Mouse (Mus musculus): Measurements from ENCODE around the gene Tmem11.

DNA sequence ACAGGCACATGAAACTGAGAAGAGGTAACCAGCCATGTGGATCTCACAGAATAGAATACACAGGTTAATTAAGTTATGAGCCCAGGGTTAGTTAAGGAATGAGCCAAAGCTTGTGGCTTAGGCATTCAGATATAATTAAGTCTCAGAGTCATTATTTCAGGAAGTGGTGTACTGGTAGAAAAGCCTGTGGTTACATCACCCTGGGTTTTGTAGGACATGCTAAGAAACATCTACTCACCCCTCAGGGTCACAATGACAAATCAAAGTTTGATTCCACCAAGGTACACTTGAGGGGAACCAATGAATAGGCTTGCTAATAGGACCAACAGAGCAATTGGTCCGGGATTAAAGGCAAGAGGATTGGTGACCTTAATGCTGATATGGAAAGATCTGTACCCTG lies 52.4 kb downstream of the Tmem11 start:
- TF ChIP-seq POLR2A (IDR thresholded peaks at IDR 0.05; ENCODE audit: low read depth, low read length) (no peak), CTCF (IDR thresholded peaks at IDR 0.05; ENCODE audit: borderline replicate concordance, insufficient read depth, low read length) (no peak)

Measured in embryonic fibroblast, embryonic 13.5 days (primary cell).